Mouse (Mus musculus) small intestine, adult 2 months (tissue): ENCODE results near the gene Prkcb.

Source experiments
- CTCF ChIP-seq: fragments of 200-500 bp; IDR thresholded peaks from 2 replicates; pipeline ENCODE4 v1.5.1; 2012; ENCODE audit warnings: low read depth, mild to moderate bottlenecking, control low read depth, inconsistent platforms, low read length, moderate library complexity, mixed read lengths; ENCODE audit not compliant: insufficient replicate concordance, insufficient read length; ENCODE audit errors: extremely low read depth
- POLR2A ChIP-seq: fragments of 200-500 bp; IDR thresholded peaks from 2 replicates; pipeline ENCODE4 v1.6.1; 2012; ENCODE audit warnings: low read depth, mild to moderate bottlenecking, control low read depth, inconsistent platforms, low read length, moderate library complexity

DNA sequence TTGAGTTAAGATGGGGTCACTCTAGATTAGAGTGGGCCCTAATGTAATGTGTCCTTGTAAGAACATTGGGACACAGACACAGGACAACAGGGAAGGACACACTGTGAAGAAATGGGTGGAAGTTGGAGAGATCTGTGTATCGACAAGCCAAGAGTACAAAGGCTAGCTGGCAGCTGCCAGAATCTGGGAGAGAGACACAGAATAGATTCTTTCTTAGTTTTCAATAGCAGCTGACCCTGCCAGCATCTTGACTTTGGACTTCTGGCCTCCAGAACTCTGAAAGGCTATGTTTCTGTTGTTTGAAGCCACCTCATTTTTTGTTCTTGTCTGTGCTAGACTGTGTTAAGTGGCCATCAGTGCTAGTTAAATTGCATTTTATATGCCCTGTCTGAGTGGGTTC, 276.8 kb downstream of the Prkcb start:
- TF ChIP-seq CTCF (no peak), POLR2A (no peak)
